Mouse (Mus musculus) liver, embryonic 16.5 days (tissue): Measurements from ENCODE around the gene Lrmda. TPM values are rescaled to one million over a fixed set of nuclear protein-coding genes. Genes with fewer than 3 reads are reported as not detected.

ENCODE experiments used
- ATAC-seq: fragments of 200-750 bp; cut with Nextera tagmentation; 2 replicates; pipeline ENCODE4 v1.8.0; 2017; ENCODE audit warnings: low read depth, mild to moderate bottlenecking, moderate number of reproducible peaks, moderate library complexity
- H3K27ac ChIP-seq: fragments of 300-500 bp; sonication (generic); 2 replicates; pipeline ENCODE4 v1.5.1; 2014; ENCODE audit warnings: mild to moderate bottlenecking, low read length
- H3K27me3 ChIP-seq: fragments of 300-500 bp; sonication (generic); 2 replicates; pipeline ENCODE4 v1.6.1; 2014; ENCODE audit warnings: low read depth, low read length, mixed read lengths; ENCODE audit not compliant: control insufficient read depth, insufficient read depth
- H3K36me3 ChIP-seq: fragments of 300-500 bp; sonication (generic); 2 replicates; pipeline ENCODE4 v1.6.1; 2014; ENCODE audit warnings: mild to moderate bottlenecking; ENCODE audit not compliant: control insufficient read depth, insufficient read depth
- H3K4me1 ChIP-seq: fragments of 300-500 bp; sonication (generic); 2 replicates; pipeline ENCODE4 v1.6.1; 2014; ENCODE audit warnings: low read depth, low read length, mixed read lengths; ENCODE audit not compliant: control insufficient read depth
- H3K4me2 ChIP-seq: fragments of 300-500 bp; sonication (generic); 2 replicates; pipeline ENCODE4 v1.6.1; 2014; ENCODE audit warnings: low read depth, low read length, mixed read lengths
- H3K4me3 ChIP-seq: fragments of 300-500 bp; sonication (generic); 2 replicates; pipeline ENCODE4 v1.5.1; 2014; ENCODE audit warnings: low read depth, mild to moderate bottlenecking, low read length
- H3K9ac ChIP-seq: fragments of 300-500 bp; sonication (generic); 2 replicates; pipeline ENCODE4 v1.6.1; 2014; ENCODE audit warnings: low read depth, low read length
- H3K9me3 ChIP-seq: fragments of 300-500 bp; sonication (generic); replicated peaks from 2 replicates; pipeline ENCODE4 v1.6.1; 2016; ENCODE audit warnings: low read length; ENCODE audit not compliant: control insufficient read depth
- WGBS: fragments of 180-500 bp; shearing (Covaris S2); extraction: QIAGEN DNeasy Blood & Tissue Kit; methylation state at CpG from one replicate; pipeline ENCODE4 v1.1.7; 2014; ENCODE audit not compliant: insufficient replicate concordance; 5-methylcytosine and 5-hydroxymethylcytosine counted together
- polyA plus RNA-seq: library from polyadenylated mRNA; unstranded; fragments of >200 nt; fragmentation: Nextera tagmentation; extraction: Ambion mirVana; gene quantifications from 2 replicates; pipeline ENCODE4 v1.2.1, GENCODE M21; 2015

The Lrmda gene
- polyA plus RNA-seq, 1 experiment from 2014 or later: 0.46 TPM

DNA sequence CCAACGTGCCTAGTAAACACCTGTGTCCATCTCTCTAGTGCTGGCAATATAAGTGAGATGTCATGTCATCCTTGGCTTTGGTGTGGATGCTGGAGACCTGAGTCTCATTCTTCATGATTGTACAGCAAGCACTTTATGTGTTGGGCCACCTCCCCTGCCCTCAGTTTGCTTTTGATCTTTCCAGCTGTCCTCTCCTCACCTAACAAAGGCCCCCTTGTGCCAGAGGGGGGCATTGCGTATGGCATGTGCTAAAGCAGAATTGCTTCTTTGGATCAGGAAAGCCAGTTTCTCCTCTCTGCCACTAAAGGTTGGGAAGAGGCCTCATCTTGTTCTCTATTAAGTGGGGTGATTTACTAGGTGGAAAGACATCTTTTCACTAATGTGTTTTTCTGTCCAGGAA, 264.2 kb downstream of the Lrmda start:
- no peak for ATAC-seq
- H3K9ac ChIP-seq: no peak overlapping the region
- H3K36me3 ChIP-seq: no peaks in the 10 kb centered on the region
- H3K4me2 ChIP-seq: no peak overlapping the region
- no peaks in the 10 kb centered on the region for H3K27me3 ChIP-seq
- no peaks in the 10 kb centered on the region for H3K4me1 ChIP-seq
- no peak overlapping the region for H3K4me3 ChIP-seq
- no peaks in the 10 kb centered on the region for H3K9me3 ChIP-seq
- H3K27ac ChIP-seq: no peak overlapping the region
- 54% methylated on average over 2 of the region's 2 CpGs for WGBS

DNA sequence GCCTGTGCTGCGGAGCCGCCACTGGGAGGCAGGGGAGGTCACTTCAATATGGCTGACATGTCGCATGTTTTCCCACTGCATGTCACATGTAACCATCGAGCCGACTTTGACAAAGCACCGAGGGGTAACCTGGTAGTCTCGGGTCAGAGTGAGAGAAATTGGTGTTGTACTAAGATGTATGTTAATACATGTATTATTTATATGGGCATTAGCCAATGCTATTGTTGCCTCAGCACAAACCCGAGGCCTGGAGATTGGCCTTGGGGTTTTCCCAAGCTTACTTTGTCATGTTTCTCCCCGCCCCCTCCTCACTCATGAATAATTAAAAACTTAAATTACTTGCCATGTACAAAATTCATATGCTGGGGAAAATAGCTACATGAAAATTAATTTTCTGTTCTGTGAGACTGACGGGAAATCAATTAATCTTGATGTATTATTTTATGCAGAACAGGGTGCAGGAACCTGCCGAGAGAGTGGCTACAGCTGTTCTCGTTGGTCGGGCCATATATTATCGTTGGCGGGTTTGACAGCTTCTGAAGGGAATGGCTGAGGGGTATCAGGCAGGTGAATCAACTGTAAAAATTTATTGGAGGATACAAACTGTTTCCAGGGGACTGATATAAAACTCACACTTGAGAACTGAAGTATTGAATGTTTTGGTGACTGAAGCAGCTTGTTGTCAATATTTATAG, 265.5 kb downstream of the Lrmda start:
- no peaks in the 10 kb centered on the region for H3K9me3 ChIP-seq
- H3K36me3 ChIP-seq: no peaks in the 10 kb centered on the region
- H3K4me3 ChIP-seq: no peak overlapping the region
- H3K27ac ChIP-seq: no peak overlapping the region
- H3K4me2 ChIP-seq: no peak overlapping the region
- 76% methylated on average over 15 of the region's 15 CpGs for WGBS
- no peaks in the 10 kb centered on the region for H3K4me1 ChIP-seq
- no peak overlapping the region for H3K9ac ChIP-seq
- no peaks in the 10 kb centered on the region for H3K27me3 ChIP-seq
- no peak for ATAC-seq

DNA sequence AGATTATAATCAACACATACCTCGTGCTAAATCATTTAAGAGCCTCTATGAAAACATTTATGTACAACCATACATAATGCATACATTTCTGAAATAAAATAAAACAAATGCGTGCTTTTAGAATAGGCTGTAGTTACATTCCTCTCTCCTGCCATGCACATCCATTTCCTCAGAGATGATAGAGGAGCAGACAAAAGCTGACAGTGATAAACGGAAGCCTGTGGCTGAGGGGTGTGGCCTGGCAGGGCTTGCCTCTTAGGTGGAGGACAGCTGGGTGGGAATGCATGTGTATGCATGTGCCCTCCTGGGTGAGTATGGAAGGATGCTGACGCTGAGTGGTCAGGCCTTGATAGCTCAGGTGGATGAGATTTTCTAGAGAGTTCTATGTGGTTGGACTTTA, 266.3 kb downstream of the Lrmda start:
- no peak for ATAC-seq
- Histone ChIP-seq H3K36me3 (no peaks in the 10 kb centered on the region), H3K27me3 (no peaks in the 10 kb centered on the region), H3K27ac (no peak overlapping the region), H3K9ac (no peak overlapping the region), H3K4me1 (no peaks in the 10 kb centered on the region), H3K4me2 (no peak overlapping the region), H3K9me3 (no peaks in the 10 kb centered on the region), H3K4me3 (no peak overlapping the region)
- 44% methylated on average over 4 of the region's 4 CpGs for WGBS

- ATAC-seq: no peak
- Histone ChIP-seq H3K9ac (no peak overlapping the region), H3K4me1 (no peaks in the 10 kb centered on the region), H3K27me3 (no peaks in the 10 kb centered on the region), H3K27ac (no peak overlapping the region), H3K4me2 (no peak overlapping the region), H3K36me3 (no peaks in the 10 kb centered on the region), H3K4me3 (no peak overlapping the region), H3K9me3 (no peaks in the 10 kb centered on the region)
- WGBS: 42% methylated on average over 10 of the region's 10 CpGs
Observed at GRCm38 (mm10) chr14:22288179-22288578, 268.7 kb downstream of the Lrmda start.

DNA sequence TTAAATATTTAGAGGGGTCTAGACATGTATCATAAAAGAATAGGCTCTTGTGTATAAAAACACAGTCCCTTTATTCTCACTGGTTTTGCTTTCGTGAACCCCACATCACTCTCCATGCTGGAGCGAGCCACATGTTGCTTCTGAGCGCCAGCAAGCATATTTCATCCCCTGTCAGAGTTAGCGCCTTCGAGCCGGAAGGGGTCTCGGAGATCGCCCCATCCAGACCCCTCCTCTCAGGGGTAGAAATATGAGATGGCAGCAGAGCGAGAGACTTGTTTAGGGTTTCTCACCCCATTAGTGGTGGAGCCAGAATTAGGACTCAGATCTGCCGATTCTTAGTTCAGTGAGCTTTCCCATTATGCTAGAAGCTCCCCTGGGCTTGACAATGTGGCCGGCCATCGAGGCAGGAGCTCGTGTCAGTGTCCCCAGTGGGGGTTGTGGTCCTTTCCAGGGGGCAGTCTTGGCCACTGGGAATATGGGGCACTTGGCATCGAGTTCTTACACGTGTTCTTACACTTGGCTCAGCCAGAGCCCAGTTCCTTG, 269.9 kb downstream of the Lrmda start:
- no peaks in the 10 kb centered on the region for H3K4me1 ChIP-seq
- 63% methylated on average over 15 of the region's 15 CpGs for WGBS
- H3K4me3 ChIP-seq: no peak overlapping the region
- H3K9me3 ChIP-seq: no peaks in the 10 kb centered on the region
- H3K27me3 ChIP-seq: no peaks in the 10 kb centered on the region
- H3K9ac ChIP-seq: no peak overlapping the region
- no peak overlapping the region for H3K4me2 ChIP-seq
- ATAC-seq: no peak
- H3K27ac ChIP-seq: no peak overlapping the region
- no peaks in the 10 kb centered on the region for H3K36me3 ChIP-seq

DNA sequence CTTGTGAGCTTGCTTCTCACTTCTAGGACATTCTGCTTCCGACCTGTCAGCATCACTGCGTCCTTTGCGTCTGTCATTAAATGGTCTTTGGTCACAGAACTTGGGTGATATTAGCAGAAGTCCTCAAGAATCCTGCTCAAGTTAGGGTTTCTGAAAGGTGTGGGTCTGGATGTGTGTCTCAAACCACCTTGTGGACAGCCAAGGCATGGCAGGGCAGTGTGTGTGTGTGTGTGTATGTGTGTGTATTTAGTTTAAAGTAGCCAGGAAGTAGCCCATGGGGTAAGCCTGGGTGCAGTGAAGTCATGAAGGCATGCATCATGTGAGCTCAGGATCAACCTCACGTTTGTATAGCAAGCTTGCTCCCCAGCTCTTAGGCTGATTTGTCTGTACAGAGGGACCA, 274.9 kb downstream of the Lrmda start:
- H3K36me3 ChIP-seq: no peaks in the 10 kb centered on the region
- H3K9ac ChIP-seq: no peak overlapping the region
- H3K9me3 ChIP-seq: no peaks in the 10 kb centered on the region
- H3K4me1 ChIP-seq: no peaks in the 10 kb centered on the region
- H3K4me3 ChIP-seq: no peak overlapping the region
- no peaks in the 10 kb centered on the region for H3K27me3 ChIP-seq
- no peak overlapping the region for H3K27ac ChIP-seq
- no peak overlapping the region for H3K4me2 ChIP-seq
- 56% methylated on average over 4 of the region's 4 CpGs for WGBS
- no peak for ATAC-seq

- Histone ChIP-seq H3K9ac (no peak overlapping the region), H3K9me3 (no peaks in the 10 kb centered on the region), H3K36me3 (no peaks in the 10 kb centered on the region), H3K4me1 (no peaks in the 10 kb centered on the region), H3K4me2 (no peak overlapping the region), H3K4me3 (no peak overlapping the region), H3K27me3 (no peaks in the 10 kb centered on the region), H3K27ac (no peak overlapping the region)
- ATAC-seq: no peak
- 46% methylated on average over 3 of the region's 3 CpGs for WGBS
Observed at GRCm38 (mm10) chr14:22296655-22297239, 277.2 kb downstream of the Lrmda start.

DNA sequence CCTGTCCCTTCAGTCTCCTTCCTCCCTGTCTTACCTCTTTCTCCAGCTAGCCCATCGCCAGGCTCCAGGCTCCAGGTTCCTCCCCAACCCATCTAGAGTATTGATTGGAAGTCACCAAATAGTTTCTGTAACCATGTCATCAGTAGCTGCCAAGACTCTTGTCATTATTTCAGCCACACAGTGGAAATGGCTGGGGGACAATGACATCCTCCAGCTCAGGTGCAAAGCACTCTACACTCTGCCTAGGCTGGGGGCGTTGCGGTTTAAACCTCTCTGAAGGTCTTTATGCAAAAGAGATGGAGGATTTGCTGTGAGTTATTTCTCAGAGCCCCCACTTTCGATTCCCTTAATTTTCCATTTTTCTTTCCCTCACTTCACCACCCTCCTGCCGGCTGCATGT, 287.2 kb downstream of the Lrmda start:
- Histone ChIP-seq H3K27ac (no peak overlapping the region), H3K9ac (no peak overlapping the region), H3K36me3 (no peaks in the 10 kb centered on the region), H3K4me1 (no peaks in the 10 kb centered on the region), H3K27me3 (no peaks in the 10 kb centered on the region), H3K4me2 (no peak overlapping the region), H3K9me3 (no peaks in the 10 kb centered on the region), H3K4me3 (no peak overlapping the region)
- WGBS: 56% methylated on average over 5 of the region's 5 CpGs
- ATAC-seq: no peak

GRCm38 (mm10) chr14:22308059-22308458, 288.5 kb downstream of the Lrmda start:
- H3K27me3 ChIP-seq: no peaks in the 10 kb centered on the region
- no peaks in the 10 kb centered on the region for H3K36me3 ChIP-seq
- H3K9me3 ChIP-seq: no peaks in the 10 kb centered on the region
- no peak overlapping the region for H3K4me2 ChIP-seq
- no peaks in the 10 kb centered on the region for H3K4me1 ChIP-seq
- no peak overlapping the region for H3K9ac ChIP-seq
- no peak overlapping the region for H3K27ac ChIP-seq
- no peak for ATAC-seq
- no peak overlapping the region for H3K4me3 ChIP-seq
- 29% methylated on average over 6 of the region's 6 CpGs for WGBS
